Mouse (Mus musculus) kidney, embryonic 16.5 days (tissue): ENCODE measurements around the gene Znrd1as. TPM values are rescaled to one million over a fixed set of nuclear protein-coding genes. Genes with fewer than 3 reads are reported as not detected.
A peak's percentile ranks its signal among the peaks of the same experiment; 100 is the strongest.
"Not testable (repeated sequence)": the region's sequence is repeated elsewhere in the genome, so short reads cannot be mapped to it uniquely, and the experiment has no call there.

ENCODE experiments used
- ATAC-seq: fragments of 200-750 bp; cut with Nextera tagmentation; 2 replicates; pipeline ENCODE4 v1.8.0; 2017; ENCODE audit warnings: moderate TSS enrichment; ENCODE audit not compliant: low FRiP score, low TSS enrichment
- H3K27ac ChIP-seq: fragments of 300-500 bp; sonication (generic); 2 replicates; pipeline ENCODE4 v1.5.1; 2014; ENCODE audit warnings: low read length
- H3K27me3 ChIP-seq: fragments of 300-500 bp; sonication (generic); 2 replicates; pipeline ENCODE4 v1.6.1; 2014; ENCODE audit warnings: low read length, control low read depth, mixed read lengths; ENCODE audit not compliant: insufficient read depth
- H3K36me3 ChIP-seq: fragments of 300-500 bp; sonication (generic); 2 replicates; pipeline ENCODE4 v1.6.1; 2014; ENCODE audit warnings: low read length, control low read depth, mixed read lengths; ENCODE audit not compliant: insufficient read depth
- H3K4me1 ChIP-seq: fragments of 300-500 bp; sonication (generic); 2 replicates; pipeline ENCODE4 v1.6.1; 2014; ENCODE audit warnings: low read length, control low read depth, mixed read lengths; ENCODE audit not compliant: insufficient read depth
- H3K4me2 ChIP-seq: fragments of 300-500 bp; sonication (generic); replicated peaks from 2 replicates; pipeline ENCODE4 v1.6.1; 2014; ENCODE audit warnings: low read depth, low read length
- H3K4me3 ChIP-seq: fragments of 300-500 bp; sonication (generic); 2 replicates; pipeline ENCODE4 v1.5.1; 2014; ENCODE audit warnings: mild to moderate bottlenecking, low read length
- H3K9ac ChIP-seq: fragments of 300-500 bp; sonication (generic); replicated peaks from 2 replicates; pipeline ENCODE4 v1.6.1; 2014; ENCODE audit warnings: low read length
- H3K9me3 ChIP-seq: fragments of 300-500 bp; sonication (generic); 2 replicates; pipeline ENCODE4 v1.6.1; 2016; ENCODE audit warnings: low read length, control low read depth
- WGBS: fragments of 180-500 bp; shearing (Covaris S2); extraction: QIAGEN DNeasy Blood & Tissue Kit; methylation state at CpG from one replicate; pipeline ENCODE4 v1.1.7; 2014; 5-methylcytosine and 5-hydroxymethylcytosine counted together
- polyA plus RNA-seq: library from polyadenylated mRNA; unstranded; fragments of >200 nt; fragmentation: Nextera tagmentation; extraction: Ambion mirVana; gene quantifications from 2 replicates; pipeline ENCODE4 v1.2.1, GENCODE M21; 2015

Gene Znrd1as
- polyA plus RNA-seq, 1 experiment from 2014 or later, result 6.8 TPM

- H3K9ac ChIP-seq, ATAC-seq, H3K4me3 ChIP-seq, H3K9me3 ChIP-seq, H3K27ac ChIP-seq, H3K36me3 ChIP-seq, H3K4me2 ChIP-seq, H3K4me1 ChIP-seq: not testable (repeated sequence)
- 97% methylated on average over 6 of the region's 6 CpGs for WGBS
- H3K27me3 ChIP-seq, result peaks cover 33% of the 10 kb centered on the region
Observed at GRCm38 (mm10) chr17:36990630-36991029, 32.2 kb downstream of the Znrd1as start.

- H3K9me3 ChIP-seq, result no peaks in the 10 kb centered on the region
- no peaks in the 10 kb centered on the region for H3K4me1 ChIP-seq
- no peak overlapping the region for H3K4me2 ChIP-seq
- ATAC-seq, result no peak
- H3K27ac ChIP-seq, result no peak overlapping the region
- WGBS, result 64% methylated on average over 3 of the region's 3 CpGs
- H3K27me3 ChIP-seq, result peaks cover 23% of the 10 kb centered on the region
- H3K36me3 ChIP-seq, result no peaks in the 10 kb centered on the region
- no peak overlapping the region for H3K9ac ChIP-seq
- no peak overlapping the region for H3K4me3 ChIP-seq
Observed at GRCm38 (mm10) chr17:36992336-36993104, 34.1 kb downstream of the Znrd1as start.

DNA sequence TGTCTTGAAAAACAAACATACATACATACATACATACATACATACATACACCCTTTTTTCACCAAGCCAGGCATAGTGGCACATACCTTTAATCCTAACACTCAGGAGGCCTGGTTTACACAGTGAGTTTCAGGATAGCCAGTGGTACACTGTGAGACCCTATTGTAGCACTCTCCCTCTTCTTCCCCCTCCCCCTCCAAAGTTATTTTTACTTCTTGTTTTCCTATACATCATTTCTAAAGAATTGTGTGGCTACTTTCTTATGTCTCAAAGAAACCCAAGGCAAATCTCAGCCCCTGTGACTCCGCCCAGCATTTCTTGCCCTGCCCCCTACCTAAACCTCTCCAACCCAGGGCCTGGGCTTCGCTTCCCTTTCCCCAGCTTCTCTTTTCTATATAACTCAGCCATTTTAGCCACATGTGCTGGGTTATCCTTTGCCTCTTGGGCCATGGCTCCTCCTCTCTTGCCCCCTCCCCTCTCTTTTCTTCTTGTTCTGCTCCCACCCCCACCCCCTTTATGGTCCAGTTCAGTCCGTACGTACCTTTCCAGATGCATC, 35.5 kb downstream of the Znrd1as start:
- no peak for ATAC-seq
- Histone ChIP-seq H3K27me3 (peaks cover 10% of the 10 kb centered on the region), H3K4me3 (no peak overlapping the region), H3K36me3 (no peaks in the 10 kb centered on the region), H3K9me3 (no peaks in the 10 kb centered on the region), H3K4me2 (no peak overlapping the region), H3K9ac (no peak overlapping the region), H3K4me1 (no peaks in the 10 kb centered on the region), H3K27ac (no peak overlapping the region)
- 89% methylated on average over 4 of the region's 4 CpGs for WGBS

DNA sequence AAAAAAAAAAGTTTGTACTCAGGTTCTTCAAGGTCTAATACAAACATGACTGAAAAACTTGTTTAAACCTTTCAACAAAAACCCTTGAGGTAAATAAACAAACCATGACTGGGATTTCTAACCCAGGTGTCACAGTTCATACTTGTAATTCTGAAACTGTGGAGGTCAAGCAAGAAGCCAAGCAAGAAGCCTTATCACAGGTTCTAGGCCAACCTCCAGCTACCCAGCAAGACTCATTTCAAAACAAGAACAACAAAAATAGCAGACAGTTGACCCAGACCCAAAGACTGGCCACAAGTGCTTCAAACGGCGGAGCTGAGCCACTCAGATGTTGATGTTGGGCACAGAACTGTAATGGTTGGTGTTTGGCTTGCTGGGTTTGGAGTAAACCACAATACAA, 36.1 kb downstream of the Znrd1as start:
- Histone ChIP-seq H3K9me3 (no peaks in the 10 kb centered on the region), H3K4me2 (no peak overlapping the region), H3K4me3 (no peak overlapping the region), H3K9ac (no peak overlapping the region), H3K27me3 (peaks cover 3% of the 10 kb centered on the region), H3K4me1 (no peaks in the 10 kb centered on the region), H3K36me3 (no peaks in the 10 kb centered on the region), H3K27ac (no peak overlapping the region)
- no peak for ATAC-seq
- WGBS, result 89% methylated on average over 2 of the region's 2 CpGs

GRCm38 (mm10) chr17:36995448-36995847, 37.1 kb downstream of the Znrd1as start:
- H3K9ac ChIP-seq, result no peak overlapping the region
- no peaks in the 10 kb centered on the region for H3K4me1 ChIP-seq
- no peaks in the 10 kb centered on the region for H3K9me3 ChIP-seq
- H3K27ac ChIP-seq, result no peak overlapping the region
- no peaks in the 10 kb centered on the region for H3K27me3 ChIP-seq
- H3K4me2 ChIP-seq, result no peak overlapping the region
- no peak for ATAC-seq
- no peaks in the 10 kb centered on the region for H3K36me3 ChIP-seq
- WGBS, result 74% methylated on average over 3 of the region's 3 CpGs
- no peak overlapping the region for H3K4me3 ChIP-seq

DNA sequence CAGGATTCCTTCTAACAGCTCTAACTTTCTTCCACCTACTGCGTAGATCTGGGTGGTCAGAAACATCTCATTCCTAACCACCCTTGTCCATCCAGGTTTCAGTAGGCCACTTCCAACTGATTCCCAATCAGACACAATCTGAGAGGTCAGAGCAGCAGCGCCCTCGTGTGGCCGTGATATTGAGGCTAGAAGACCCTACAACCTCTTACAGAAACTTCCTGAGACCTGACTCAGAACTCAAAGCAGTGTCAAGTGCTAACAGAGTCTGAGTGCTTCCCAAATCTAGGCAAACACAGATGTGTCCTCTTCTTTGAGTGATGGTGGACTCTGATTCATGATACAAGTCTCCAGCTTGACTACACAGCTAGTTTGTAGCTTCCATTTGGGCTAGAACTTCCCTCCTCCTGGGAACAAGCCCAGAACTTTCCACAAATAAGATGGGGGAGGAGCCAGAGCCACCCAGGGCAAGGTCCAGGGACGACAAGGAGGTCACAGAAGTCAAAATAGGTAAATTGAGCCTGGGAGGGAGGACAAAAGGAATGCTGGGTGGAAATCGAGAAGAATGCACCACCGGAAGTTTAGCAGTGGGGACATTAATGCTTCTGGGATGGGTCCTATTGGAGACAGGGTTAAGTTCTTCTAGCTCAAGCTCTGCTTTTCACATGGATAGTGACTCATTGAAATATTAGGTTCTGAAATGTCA, 38.8 kb downstream of the Znrd1as start:
- Histone ChIP-seq H3K9me3 (no peaks in the 10 kb centered on the region), H3K4me3 (no peak overlapping the region), H3K4me1 (no peaks in the 10 kb centered on the region), H3K4me2 (no peak overlapping the region), H3K36me3 (no peaks in the 10 kb centered on the region), H3K27ac (no peak overlapping the region), H3K27me3 (no peaks in the 10 kb centered on the region), H3K9ac (no peak overlapping the region)
- peak; percentile 77; the same call in 1 of the 2 replicates for ATAC-seq
- WGBS, result 18% methylated on average over 7 of the region's 7 CpGs

DNA sequence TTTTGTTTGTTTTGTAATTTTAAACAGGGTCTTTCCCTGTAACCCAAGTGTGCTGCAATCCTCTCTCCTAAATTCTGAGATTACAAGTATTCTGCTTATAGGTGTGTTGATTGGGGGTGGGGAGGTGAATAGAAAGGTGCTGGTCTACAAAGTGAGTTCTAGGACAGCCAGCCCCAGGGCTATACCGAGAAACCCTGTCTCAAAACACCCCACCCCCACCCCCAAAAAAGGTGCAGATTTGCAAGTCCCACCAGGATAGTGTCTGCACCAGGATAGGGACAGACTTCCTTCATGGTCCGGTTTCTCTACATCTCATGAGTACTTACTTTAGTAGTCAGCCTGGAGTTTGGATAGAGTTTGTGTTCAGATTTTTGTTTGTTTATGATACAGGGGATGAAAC, 40.1 kb downstream of the Znrd1as start:
- H3K9me3 ChIP-seq, result no peaks in the 10 kb centered on the region
- peaks cover 5% of the 10 kb centered on the region; the same call in 1 of the 2 replicates for H3K4me1 ChIP-seq
- no peak overlapping the region for H3K27ac ChIP-seq
- H3K4me3 ChIP-seq, result no peak overlapping the region
- H3K4me2 ChIP-seq, result no peak overlapping the region
- H3K36me3 ChIP-seq, result no peaks in the 10 kb centered on the region
- no peak for ATAC-seq
- H3K9ac ChIP-seq, result no peak overlapping the region
- 72% methylated on average over 2 of the region's 2 CpGs for WGBS
- H3K27me3 ChIP-seq, result no peaks in the 10 kb centered on the region

DNA sequence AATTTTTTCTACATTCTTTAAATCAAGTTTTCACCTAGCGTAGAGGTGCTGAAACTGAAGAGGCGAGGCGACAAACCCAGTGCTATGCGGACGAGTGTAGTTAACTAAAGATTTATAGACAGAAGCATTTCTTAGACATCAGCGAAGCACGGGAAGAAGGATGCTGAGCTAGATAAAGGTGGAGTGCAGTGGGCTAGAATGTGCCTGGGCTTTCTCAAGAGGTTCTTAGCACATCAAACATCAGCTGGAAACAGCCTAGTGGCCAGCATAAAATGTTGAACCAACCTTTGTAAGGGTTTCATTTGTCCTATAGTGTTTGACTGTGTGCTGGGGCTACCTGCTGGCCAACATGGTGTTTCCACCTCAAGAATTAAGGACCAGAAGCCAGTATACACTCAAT, 42.5 kb downstream of the Znrd1as start, which contains the start of gene Zfp57:
TSS of gene Zfp57 (plus strand) at position 301 of the 400 bp plus-strand sequence.
- no peak within 1 kb of the TSS for H3K4me3 ChIP-seq
- peaks cover 9% of the 10 kb centered on the region; the same call in 1 of the 2 replicates for H3K4me1 ChIP-seq
- no peak within 1 kb of the TSS for H3K27ac ChIP-seq
- peaks cover 5% of the 10 kb centered on the region; the same call in 1 of the 2 replicates for H3K36me3 ChIP-seq
- no peaks in the 10 kb centered on the region for H3K9me3 ChIP-seq
- H3K4me2 ChIP-seq, result peak within 1 kb of the TSS; percentile 76; the same call in 1 of the 2 replicates
- H3K9ac ChIP-seq, result no peak within 1 kb of the TSS
- ATAC-seq, result no peak
- WGBS, result 88% methylated on average over 7 of the region's 7 CpGs
- no peaks in the 10 kb centered on the region for H3K27me3 ChIP-seq

DNA sequence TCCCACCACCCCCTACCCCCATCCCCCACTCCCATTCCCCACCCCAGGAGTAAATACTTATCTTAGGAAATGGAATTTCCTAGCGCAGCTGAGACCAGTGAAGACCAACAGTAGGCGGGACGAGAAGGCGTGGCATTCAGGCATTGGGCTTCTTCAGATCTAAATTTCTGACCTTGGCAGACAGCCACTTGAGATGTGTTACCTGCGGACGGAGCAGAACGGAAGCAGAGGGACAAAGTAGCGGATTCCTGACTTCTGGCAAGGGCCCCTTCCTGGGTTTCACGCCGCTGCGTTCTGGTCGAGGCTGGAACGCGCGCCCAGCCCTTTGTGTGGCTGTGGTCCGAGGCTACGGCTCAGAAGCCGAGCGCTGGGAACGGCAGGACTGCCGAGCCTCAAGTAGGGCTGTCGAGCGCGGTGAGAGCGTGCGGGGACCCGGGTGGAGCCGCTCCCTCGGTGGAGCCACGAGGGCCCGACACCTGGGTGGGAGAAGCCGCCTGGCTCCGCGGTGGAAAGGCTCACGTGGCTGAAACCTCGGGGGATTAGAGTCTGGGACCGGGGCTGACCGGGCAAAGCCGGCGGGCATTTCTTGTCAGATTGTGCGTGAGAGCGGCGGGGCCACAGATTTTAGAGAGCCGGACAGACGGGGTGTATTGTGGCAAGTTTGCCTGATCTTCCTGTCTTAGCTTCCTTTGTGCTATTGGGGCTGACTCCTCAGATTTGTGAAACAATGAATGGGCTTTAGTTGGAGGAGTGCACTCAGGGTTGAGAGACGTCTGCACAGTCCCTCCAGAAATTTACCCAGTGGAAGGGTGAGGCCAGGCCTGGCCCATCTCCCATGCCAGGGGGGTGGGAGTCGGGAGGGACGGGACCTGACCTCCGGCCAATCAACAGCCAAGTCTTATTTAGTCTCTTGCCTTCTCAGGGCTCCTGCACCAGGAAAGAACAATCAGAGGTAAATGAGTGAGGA, 44.3 kb downstream of the Znrd1as start:
- H3K27ac ChIP-seq, result peak overlapping the region; percentile 86
- whole genome bisulfite sequencing, result under 1% methylated on average over 49 of the region's 49 CpGs

More for the DNA sequence above, 44.3 kb downstream of the Znrd1as start:
- H3K27me3 ChIP-seq, result no peaks in the 10 kb centered on the region
- ATAC-seq, result peak; percentile 91
- H3K36me3 ChIP-seq, result peaks cover 11% of the 10 kb centered on the region; the same call in 1 of the 2 replicates
- H3K9me3 ChIP-seq, result no peaks in the 10 kb centered on the region
- H3K9ac ChIP-seq, result peak overlapping the region; percentile 82
- H3K4me3 ChIP-seq, result peak overlapping the region; percentile 69
- peaks cover 9% of the 10 kb centered on the region; the same call in 1 of the 2 replicates for H3K4me1 ChIP-seq
- peak overlapping the region; percentile 76 for H3K4me2 ChIP-seq
